Mouse (Mus musculus) retina, embryonic 14.5 days (tissue): Measurements from ENCODE around the gene Ccdc181.
A peak's percentile ranks its signal among the peaks of the same experiment; 100 is the strongest.

Source experiments
- DNase-seq: peaks from one replicate; pipeline ENCODE4 v3.0.0-alpha.2; 2015; ENCODE audit warnings: low spot score

Ccdc181 gene

DNA sequence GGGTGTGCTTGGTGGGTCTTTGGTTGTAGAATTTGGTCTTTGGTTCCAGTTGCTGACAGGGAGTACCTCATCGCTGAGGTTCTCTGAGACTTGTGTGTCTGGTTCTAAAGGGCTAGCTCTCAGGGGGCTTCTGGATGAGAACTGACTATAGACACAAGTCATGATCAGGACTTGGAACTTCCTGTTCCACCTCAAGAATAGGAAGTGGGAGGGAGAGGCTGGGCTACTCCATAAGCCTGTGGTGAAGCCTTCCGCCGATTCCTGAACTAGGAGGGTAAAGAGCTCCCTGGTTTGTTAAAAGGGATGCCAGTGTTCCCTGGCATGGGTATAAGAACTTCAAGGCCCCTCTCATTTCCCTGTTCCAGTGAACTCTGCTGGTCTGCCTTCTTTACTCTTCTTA lies 8.6 kb downstream of the Ccdc181 start:
- no peak for DNase-seq

DNA sequence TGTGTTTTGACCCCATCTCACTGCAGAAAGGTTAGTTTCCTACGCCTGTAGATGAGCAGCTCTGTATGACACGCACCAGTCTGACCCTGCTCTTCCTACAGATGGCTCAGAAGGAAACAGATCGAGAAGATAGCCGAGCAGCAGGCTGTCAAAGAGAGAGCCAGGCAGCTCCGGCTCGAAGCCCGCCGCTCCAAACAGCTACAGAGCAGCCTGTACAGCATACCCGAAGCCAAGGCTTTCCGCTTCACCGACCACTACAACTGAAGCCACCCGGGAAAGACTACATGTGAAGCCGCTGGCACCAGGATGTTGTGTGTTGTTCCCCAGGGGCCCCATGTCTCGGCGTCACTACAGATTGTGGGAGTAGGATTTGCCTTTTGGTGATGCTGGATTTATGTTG lies 12.0 kb downstream of the Ccdc181 start:
- DNase-seq = peak; percentile 57

DNA sequence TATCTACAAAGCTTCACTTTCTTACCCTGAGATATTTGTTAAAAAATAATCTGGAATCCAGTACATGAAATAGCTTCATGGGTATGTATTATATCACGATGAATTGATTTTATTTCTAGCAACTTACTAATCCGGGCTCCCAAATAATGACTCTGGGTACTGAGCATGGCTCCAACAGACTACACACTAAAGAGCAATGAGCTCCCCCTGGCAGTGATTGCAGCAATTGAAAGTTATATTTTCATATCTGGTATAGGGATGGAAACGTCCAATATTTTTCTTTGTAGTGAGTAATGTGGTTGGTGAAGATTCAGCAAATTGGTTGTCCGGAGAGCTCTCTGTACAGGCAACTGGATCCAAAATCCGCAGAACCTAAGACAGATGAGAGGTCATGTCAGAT lies 16.7 kb downstream of the Ccdc181 start:
- no peak for DNase-seq

DNA sequence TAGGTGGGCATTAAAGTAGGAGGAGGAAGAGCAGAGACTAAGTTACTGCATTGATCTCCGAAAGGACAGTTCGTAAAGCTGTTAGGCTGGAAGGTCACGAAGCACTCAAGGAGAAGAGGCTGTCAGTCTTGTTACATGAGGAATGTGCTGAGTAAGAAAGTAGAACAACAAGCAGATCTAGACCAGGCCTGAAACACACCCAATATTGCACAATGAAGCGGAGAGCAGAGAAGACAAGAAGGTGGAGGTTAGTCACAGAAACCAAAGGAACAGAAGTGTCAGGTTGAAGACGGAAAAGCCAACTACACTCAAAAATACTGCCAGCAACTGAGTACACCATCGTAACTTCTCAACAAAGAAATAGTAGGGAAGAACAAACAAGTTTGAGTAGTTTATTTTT lies 18.7 kb downstream of the Ccdc181 start:
- DNase-seq = no peak

DNA sequence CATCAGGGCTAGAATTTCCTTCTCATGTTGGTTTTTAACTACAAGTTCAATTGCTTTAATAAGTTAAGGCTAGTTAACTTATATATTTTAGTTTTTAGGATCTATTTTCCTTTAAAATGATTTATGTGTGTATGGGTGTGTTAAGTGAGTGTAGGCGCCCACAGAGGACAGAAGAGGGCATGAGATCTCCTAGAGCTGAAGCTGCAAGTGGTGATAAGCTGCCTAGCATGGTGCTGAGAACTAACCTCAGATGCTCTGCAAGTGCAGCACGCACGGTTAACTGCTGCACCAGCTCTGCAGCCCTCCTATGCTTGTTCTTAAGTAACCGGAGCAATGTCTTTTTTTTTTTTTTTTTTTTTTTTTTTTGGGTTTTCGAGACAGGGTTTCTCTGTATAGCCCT lies 21.1 kb downstream of the Ccdc181 start:
- no peak for DNase-seq

DNA sequence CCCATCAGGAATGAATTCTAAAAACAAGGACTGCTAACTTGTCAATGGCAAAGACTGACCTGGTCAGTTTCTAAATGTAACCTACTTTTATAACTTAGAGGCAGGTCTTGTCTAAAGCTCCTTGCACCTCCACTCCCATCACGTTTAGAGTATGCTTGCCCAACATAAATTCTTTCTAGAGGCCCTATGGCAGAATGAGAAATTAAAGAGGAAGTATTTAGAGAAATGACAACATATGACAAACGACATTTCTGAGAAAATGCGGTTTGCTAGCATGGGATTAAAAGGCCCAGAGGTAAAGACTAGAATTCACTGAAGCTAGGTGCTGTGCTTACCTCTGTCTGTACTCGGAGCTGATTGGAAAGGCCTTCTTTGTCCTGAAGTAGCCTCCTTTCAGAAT lies 26.6 kb downstream of the Ccdc181 start:
- DNase-seq = no peak

DNA sequence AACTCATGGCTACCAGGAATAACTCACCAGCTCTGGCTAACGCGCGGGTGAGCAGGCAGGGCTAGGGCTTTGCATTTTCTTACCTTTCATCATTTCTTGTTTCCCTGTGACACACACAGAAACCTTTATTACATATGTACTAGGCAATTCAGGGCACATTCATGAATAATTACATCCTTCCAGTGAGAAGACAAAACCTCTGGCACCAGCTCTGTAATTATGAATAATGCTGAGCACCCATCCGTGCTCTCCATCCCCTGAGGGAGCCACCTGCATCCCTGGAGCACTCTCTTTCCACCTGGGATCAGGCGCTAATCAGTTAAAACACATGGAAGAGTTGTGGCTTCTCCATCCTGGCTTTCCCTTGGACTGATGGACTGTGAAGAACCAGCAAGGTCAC lies 28.4 kb downstream of the Ccdc181 start, which contains the start of gene Nme7:
Nme7 (plus strand) TSS at position 301 of the 400 bp plus-strand sequence.
- no peak for DNase-seq

DNA sequence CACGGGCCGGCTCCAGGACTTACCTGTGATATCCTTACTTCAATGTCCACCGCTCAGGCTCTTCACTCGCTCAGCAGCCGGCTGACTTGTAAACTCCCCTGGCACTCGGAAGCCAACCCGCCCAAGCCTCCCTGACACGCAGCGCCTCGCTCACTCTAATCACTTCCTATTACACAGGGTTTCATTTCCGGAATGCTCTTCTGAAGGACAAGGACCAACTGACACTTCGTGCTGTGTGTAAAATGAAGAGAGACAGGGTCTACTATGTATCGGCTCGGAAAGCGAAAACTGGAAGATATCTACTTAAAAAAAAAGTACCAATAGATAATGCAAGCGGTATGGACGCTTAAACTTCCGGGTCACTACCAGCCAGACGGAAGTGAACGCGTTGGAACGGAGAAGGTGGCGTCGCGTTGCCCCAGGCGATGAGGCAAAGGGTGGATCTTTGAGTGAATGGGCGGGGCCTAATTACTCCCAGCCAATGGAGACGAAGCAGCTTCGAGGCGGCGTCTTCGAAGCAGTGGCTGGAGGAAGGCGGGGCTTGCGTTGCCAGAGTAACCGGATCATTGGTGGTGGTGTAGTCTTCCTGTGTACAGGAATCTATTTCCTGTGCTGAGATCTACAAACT lies 31.9 kb downstream of the Ccdc181 start, which contains the start of gene Blzf1:
Blzf1 (minus strand) TSS at position 366 of the 628 bp plus-strand sequence.
- peak; percentile 99 for DNase-seq

DNA sequence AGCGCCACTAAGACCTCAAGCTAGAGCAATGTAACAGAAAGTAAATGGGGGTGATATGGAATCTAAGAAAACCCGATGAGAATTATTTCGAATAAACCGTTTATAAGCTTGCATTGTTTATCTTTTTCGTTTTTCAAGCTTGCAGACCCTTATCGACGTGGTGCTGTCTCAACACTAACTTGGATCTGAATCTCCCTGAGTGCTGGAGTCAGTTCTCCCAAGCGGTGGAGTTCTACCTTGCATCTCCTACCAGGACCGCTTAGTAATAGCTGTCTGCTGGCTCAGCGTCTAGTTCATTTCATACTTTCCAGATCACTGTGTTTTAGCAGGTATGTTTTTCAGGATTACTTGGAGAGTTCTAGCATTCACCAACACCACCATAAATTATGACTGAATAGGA lies 32.5 kb downstream of the Ccdc181 start:
- DNase-seq = no peak

DNA sequence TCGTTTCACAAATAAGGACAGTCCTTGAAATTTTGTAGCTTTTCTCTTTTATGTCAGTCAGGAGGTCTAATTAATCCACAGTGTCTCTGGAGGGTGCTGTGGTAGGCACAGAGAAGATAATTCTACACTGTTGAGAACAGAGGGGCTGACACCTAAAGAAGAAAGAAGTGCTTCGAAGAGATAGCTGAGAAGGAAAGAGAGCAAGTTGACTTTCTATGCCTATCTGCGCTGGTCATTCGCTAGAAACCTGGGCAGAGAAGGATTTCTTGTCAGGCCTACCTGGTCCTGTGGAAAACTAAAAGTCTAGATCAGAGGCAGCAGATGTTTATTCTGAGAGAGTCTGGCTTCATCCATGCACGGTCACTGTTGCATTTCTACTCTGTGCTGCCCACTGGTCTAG lies 38.7 kb downstream of the Ccdc181 start:
- no peak for DNase-seq

DNA sequence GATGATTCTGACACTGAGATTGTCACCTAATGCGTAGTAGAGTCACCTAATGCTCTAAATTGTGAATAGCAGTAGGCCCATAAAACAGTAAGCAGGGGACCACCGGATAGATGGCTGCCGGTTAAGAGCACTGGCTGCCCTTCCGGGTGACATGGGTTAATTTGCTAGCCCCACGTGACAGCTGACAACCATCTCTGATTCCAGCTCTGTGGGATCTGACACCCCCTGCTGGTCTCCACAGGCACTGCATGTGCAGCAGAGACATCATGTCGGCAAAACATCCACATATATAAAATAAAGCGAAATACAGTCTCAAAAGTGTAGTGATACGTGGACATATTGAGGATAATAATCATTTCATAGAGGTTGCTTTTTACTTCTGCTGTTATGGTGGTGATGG lies 39.9 kb downstream of the Ccdc181 start:
- DNase-seq = peak; percentile 60

DNA sequence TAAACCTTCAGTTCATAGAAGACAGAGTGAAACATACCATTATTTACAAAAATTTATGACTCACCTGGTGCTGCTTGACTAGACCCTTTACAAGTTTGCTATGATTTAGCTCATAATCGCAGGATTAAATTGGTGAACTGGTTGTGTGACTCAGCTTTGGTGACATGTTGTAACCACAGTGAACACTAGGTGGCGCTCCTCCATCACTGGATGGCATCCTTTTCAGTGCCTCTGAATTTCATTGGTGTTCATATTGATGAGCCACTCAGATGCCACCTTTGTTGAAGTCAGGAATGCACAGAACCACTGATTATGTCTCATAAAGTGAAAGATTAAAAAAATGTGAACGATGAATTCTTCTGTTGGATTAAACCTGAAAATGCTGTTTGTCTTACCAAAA lies 41.3 kb downstream of the Ccdc181 start:
- DNase-seq = peak; percentile 82

DNA sequence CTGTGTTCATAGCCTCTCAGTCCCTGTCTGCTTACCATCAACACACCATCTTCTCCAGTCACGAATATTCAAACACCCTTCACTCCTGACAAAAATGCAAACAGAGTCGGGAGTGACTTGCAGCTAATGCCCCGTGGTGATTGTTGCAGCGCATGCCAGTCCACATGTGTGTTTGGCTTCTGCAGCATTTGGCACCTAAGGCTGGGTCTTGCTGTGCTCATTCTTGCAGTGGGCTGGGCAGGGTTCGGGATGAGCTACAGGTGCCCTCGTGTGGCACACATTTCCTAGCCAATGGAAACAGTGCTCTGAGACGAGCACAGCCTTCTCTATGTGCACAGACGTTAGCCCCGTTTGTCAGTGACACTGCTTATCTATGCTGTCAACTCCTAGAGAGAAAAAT lies 41.9 kb downstream of the Ccdc181 start:
- no peak for DNase-seq

DNA sequence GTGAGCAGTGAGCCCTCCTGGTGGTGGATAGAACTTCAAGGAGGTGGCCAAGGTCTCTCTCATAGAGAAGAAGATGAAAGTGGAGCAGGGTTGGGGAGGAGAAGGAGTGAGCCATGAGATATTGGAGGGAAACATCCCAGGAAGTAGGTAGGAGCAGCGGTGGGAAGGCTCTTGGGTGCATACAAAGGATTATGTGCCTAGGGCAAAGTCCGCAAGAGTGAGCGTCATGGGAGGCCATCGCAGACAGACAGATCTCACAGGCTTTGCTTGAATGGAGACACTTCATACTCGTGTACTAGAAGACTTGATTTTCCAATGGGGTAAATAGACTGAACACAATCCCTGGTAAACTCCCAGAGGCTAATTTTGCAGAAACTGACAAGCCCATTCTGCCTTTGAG lies 43.1 kb downstream of the Ccdc181 start:
- no peak for DNase-seq

DNA sequence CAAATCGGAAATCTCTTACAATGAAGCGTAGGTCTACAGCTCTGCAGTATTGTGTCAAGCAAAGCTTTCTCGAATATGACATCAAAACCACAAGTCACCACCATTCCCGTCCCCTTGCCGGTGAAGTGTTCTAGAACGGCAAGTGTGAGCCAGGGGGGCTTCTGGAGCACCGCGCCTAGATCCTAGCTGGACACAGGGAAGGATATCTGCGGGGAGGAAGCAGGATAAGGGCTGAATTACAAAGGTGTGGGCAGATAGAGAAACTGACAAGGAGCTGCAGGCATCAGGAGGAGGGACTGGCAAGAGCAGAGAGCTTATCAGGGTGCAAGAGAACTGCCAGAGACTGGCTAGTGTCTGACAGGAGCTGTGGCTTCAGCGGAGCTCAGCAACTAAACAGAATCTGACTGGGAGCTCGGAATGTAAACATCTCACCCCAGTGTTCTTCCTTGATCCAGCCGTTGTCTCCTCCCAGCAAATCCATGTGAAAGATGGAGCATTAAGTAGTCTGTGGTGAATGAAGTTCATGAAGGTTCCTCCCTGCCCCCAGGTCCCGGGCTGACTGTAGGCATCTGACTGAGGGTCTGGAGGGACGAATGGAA lies 44.3 kb downstream of the Ccdc181 start:
- DNase-seq = no peak

DNA sequence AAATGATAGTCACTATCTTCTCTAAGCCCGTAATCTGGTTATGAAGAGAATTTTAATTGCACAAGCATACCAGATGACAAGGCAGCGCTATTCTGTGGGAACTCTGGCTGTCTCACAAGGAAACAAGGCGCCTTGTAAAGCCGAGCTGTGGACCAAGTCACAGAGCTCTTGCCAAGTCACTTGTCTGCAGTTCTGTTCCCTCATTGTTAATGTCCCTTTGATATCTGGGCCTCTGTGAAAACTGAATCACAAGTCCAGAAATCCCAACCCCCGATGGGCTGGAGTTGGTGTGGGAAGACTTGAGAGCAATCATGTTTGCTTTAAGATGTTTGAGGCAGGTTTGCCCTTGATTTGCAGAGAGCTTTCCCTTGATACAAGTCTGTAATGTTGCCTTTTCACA lies 45.3 kb downstream of the Ccdc181 start:
- no peak for DNase-seq

DNA sequence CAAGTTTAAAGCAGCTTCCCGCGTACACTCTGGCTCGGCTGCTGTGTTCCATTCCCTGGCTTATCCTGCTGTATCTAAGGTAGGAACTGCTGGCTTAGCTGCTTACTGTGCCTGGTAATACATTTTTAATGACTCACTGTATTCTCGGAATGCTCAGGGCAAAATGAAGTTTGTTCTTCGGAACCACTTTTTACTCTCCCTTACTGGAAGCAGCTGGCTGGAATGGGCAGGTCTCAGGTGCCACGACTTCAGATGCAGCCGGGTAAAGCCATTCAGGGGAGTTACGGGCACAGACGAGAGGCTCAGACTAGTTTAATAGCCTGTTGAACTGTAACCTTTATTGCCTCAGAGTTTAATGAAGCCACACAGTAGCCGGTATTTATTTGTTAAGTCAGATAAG lies 46.0 kb downstream of the Ccdc181 start:
- no peak for DNase-seq

DNA sequence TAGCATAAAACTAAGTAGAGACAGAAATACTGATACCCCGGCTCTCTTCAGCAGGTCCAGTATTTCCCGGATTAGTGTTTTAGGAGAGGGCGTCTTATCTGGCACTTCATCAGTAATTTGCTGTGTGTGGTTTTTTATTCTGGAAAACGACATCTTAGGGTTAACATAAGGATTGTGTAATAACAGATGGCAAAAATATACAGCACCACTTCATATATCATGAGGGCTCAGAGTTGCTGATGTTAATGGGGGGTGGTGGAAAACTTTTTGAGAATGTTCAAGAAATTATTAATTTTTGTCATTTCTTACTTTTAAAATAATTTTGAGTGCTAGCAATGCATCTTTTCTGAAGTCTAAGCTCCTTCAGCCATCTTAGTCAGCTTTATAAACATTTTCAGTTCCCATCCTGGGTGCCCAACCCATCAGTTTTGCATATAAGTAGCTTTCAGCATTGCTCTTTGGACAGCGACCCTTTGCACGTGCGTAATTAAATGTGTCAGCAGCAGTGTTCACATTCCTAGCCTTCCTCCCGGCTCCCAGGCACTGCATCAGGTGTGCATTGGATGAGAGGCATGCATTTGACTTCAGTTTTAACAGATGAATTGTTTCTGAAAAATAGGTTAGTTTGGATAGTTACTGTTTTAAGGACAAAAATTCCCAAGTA lies 47.7 kb downstream of the Ccdc181 start:
- DNase-seq = no peak

DNA sequence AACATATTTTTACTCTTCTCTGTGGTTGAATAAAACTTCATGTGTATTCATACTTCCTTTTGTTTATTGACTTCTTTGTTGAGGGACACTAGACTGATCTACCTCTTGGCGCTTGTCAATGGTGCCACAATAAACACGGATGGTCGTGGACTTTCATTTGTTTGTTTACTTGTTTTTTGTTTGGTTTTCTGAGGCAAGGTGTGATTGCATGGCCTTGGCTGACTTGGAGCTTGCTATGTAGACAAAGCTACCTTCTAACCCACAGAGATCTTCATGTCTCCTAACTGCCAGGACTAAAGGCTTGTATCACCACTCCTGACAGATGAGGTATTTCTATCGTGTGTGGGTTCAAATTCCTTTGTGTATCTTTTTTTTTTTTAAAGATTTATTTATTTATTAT lies 48.8 kb downstream of the Ccdc181 start:
- no peak for DNase-seq

DNA sequence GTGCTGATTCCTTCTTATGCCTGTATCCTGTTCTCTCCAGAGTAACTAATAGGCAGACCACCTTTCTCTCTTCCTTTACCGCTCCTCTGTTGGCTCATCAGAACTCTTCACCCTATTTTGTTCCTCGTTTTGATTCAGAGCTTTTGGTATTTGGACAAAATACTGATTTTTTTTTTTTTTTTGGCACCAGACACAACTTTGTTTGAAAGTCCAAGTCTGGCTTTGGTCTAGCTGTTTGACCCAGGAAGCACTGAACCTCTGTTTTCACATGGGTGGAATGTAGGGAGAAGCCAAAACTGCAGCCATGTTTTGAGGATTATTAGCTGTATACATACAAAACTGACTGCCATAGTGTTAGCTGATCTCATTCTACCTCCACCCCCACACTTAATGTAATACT lies 49.5 kb downstream of the Ccdc181 start:
- no peak for DNase-seq

DNA sequence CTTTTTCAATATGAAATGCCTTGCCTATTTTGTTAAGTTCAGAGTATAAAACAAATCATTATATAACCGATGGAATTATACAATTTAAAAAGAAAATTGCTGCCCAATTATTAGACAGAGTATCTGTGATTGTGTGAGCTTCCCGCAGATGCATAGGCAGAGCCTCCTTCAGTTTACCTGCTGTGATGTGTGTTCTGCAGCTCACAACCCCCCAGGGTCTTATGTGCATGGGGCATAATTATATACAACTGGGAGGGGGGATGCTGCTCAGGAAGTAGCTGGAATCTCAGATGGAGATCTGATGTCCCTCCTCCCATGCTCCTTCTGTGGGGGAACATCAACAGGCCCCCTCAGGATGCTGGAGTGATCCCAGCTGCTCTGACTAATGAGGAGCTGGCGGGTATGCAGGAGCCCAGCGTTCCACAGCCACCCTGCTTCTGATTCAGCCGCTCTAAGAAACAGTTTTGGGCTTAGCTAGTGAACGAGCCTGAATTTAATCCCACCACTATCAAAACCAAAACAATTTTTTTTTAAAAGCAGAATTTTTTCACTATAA lies 51.3 kb downstream of the Ccdc181 start:
- DNase-seq = no peak

DNA sequence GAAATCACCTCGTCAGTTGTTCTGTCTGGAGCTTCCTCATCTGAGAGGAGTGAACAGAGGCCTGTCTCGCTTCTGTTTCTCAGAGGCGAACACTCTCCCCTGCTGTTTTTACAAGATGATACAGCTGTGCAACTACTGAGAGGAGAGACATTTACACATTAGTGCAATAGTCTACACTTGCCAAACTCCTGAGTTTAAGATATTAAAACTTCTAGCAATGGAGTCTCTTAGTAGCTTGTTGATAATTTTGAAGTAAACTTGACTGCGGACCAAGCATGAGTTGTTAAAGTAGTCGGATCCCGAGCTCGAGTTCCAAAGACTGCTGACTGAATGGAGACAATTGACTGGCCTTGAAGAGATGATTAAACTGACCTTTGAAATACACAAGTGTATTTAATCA lies 52.4 kb downstream of the Ccdc181 start:
- DNase-seq = no peak

DNA sequence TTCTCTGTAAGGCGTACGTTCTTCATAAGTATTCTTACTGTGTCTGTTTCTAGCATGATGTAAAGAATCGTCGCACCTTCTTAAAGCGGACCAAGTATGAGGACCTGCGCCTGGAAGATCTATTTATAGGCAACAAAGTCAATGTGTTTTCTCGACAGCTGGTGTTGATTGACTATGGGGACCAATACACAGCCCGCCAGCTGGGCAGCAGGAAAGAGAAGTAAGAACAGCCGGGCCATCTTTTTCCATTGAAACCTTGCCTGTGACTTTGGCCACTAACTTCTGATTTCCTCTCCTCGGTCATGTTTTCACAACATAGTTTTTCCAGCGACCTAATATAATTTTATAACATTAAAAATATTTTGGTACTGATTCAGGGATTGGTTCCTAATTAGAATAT lies 57.2 kb downstream of the Ccdc181 start:
- no peak for DNase-seq
